Mouse (Mus musculus) urinary bladder, postnatal 4 days (tissue): ENCODE measurements around the gene Dlat.

Source experiments
- DNase-seq, 2 experiments: peaks; one replicate each; pipeline ENCODE4 v3.0.0; 2021 to 2022; ENCODE audit warnings: low spot score in 2 of 2

Dlat gene

DNA sequence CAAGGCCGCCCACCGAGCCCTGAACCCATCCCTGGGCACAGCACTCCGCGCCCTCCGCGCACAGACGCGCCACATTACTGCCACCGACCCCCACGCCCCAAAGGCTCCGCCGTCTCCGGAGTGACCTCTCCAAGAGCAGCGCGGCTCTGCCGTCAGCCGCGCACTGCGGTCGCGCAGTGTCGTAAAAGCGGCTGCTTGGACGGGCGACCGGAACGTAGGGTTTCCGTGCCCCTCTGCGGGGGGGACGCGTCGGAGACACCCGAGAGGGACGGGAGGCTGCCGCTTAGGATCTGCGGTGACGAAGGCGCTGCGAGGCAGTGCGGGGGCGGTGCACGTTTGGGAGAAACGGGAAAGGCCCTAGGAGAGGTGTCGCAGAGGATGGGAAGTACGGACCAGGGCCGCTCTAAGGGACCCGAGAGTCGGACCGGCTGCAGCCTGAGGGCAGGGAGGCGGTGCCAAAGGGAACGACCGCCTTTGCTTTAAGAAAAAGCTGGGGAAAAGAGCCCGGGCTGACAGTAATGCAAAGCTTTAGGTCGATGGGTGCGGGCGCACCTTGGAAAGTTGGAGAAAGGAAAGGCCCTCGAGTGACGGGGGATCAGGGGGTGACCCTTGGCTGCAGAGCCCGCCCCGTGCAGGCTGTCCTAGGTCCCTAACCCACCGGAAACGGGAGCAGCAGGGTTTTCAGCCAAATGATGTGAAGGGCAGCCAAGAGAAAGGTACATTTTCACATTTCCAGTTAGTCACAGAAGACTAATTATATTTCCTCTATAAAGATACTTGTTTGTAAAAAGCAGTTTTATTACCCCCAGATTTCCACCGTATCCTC, at the start of gene Dlat:
Gene Dlat, minus strand, starts transcription at position 389 of the 826 bp plus-strand sequence.
- DNase-seq, result peak; percentile 81 to 82

DNA sequence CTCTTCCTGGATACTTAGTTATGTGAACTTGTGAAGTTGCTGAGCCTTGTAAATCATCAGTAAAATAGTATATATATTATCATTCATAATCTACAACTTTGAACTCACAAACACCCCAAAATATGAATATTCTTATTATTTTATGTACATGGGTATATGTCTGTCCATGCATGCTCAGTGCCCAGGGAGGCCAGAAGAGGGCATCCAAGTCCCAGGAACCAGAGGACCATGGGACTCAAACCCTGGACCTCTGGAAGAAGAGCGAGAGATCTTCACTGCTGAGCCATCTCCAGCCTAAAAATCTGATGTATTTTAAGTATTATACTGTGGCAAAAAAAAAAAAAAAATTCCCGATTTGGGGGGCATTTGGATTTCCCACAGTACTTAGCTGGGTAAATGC, 49.5 kb upstream of the Dlat start:
- no peak for DNase-seq

DNA sequence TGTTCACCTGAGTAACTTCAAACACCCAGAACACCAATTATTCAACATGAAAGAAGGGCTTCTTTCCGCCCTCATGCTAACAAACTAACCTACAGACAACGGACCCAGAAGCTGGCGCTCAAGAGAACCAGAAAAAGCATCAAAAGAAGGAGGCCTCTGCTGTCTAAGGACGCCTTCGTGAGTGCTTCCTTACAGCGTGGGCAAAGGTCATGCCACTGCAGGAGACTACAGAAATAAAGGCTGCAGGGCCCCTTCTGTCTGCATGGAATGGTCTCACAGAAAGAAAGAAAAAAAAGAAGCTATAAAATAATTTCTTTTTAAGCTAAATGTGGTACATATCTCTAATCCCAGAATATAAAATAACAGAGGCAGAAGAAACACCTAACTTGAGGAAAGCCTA, 45.3 kb upstream of the Dlat start:
- DNase-seq, result no peak

DNA sequence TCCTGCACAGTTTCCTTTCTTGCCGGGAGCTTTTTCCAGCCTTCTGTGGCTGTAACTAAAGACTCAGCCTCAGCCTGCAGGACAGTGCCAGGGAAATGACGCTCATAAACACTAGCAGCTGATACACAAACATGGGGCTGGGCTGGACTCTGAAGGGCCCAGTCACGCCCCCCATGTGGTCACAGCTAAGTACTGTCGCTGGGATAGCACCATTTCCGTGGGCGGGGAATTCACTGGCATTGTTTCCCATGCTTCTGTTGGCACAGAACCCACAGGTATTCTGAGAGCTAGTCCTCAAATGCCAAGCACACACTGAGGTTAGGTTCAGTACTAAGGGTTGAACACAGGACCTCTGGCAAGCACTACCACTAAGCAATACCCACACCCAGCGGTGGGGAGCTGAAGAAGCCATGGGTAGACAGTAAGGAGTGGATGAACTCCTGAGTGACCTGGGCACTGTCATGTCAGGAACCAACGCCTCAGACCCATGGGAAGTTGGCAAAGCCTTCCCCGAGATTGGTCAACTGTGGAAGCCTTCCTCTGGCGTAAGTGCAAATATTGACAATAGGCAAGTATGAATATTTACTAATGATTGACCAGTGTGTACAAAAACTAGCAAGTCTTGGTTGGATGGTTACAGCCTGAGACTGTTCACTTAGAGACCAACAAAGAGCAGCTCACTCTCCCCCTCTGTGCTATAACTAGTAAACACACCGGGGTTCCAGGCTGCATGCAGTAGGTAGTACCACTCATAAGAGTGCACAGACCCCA, 41.5 kb upstream of the Dlat start:
- no peak for DNase-seq

GRCm38 (mm10) chr9:50698418-50699409, 39.1 kb upstream of the Dlat start:
- DNase-seq, result no peak

GRCm38 (mm10) chr9:50697706-50698041, 38.1 kb upstream of the Dlat start:
- DNase-seq, result peak; percentile 68 to 74

- no peak for DNase-seq
Observed at GRCm38 (mm10) chr9:50696851-50697705, 37.5 kb upstream of the Dlat start.

- no peak for DNase-seq
Observed at GRCm38 (mm10) chr9:50695153-50695552, 35.6 kb upstream of the Dlat start.

DNA sequence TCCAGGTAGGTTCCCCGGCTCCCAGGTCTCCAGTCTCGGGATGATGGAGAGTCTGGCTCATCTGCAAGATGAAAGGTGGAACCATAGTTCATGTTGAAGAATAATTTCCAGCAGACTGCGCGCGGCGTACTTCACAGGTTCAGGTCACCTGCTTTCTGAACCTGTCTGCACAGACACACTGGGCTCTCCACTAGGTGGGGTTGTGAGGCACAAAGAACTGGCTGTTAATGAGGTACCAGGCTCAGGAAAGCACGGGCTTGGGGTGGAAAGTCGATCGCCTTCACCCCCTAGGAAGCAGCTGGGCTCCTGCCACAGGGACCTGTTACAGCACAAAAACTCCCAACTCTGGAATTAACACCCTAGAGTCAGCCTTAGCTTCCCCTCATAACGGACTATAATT, 34.1 kb upstream of the Dlat start:
- DNase-seq, result peak in 1 of 2 experiments; percentile 64

GRCm38 (mm10) chr9:50692626-50693580, 33.3 kb upstream of the Dlat start:
- DNase-seq, result no peak

DNA sequence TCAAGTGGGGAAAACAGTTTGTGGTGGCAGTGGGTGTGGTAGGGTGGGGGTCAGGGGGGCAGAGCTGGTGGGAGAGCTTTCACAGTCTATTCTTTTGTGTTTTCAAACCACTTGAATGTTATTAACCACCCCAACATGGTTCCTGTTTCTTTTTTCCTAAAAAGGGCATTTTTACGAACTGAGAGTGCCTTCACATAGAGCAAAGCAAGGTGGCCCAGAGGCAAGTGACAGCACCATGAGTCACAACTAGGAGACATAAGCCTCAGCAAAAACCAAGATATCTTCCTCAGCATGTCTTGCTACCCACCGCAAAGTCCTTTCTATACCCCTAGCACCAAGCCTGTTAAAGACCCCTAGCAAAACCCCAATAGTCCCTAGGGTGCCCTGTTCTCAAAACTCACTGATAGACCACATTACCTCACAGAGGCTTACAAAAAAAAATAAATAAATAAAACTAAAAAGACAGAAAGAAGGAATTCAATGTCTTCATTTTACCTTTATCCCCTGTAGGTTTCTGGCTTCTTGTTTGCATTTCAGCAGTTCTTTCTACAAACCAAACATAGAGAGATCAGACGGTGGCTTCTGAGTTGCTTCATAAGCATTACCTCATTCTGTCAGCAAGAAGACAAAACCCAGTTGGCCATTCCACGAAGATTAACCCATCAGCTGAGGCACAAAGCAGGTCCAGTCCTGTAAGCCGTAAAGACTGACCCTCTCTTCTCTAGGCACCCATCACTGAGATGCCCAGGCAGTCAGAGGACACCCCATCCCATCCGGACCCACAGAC, 27.5 kb upstream of the Dlat start:
- DNase-seq, result no peak

DNA sequence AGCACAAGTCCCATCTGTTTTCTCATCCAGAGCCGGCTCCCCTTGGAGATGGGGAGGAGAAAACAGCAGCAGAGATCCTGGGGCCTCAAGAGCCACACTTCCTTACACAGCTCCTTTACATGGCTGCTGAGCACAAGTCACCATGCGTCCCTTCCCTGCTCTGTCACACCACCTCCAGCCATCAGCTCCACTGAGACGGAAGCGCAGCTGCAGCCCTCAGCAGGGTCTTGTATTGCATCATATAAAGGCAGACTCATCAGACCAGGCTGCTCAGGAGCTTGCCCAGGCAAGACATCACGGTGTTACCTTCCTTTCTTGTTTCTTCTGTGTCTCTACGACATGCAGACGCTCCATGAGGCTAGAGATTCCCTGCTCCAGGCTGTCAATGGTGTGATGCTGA, 22.1 kb upstream of the Dlat start:
- DNase-seq, result no peak

DNA sequence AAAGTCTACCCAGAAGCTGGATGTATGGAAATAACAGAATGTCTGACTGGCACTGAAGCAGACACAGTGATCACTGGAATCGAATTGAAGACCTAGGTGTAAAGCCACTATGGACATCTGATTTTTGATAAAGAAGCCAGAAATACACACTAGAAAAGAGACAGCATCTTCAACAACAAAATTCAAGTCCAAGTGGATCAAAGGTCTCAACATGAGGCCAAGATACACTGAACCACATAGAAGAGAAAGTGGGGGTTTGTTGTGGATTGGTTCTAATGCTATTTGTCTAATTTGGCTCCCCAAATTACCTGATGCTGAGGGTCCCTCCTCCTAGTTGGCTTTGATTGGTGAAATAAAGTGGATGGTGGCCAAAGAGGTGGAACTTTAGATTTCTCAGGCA, 19.8 kb upstream of the Dlat start:
- DNase-seq, result no peak

- no peak for DNase-seq
Observed at GRCm38 (mm10) chr9:50674771-50675170, 15.2 kb upstream of the Dlat start.

DNA sequence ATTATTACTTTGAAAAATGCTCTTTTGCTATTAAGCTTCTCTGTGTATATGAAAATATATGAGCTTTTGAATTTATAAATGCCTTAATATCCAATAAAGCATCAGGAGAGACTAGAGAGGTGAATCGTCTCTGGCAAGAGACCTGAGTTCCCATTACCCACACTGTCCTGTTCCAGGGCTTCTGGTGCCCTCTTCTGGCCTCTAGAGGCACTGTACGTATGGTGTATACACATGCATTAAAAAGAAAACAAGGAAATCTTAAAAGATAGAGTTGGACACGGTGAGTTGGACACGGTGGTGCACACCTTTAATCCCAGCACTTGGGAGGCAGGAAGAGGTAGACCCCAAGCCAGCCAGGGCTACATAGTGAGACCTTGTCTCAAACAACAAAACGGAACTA, 11.1 kb upstream of the Dlat start:
- DNase-seq, result no peak

GRCm38 (mm10) chr9:50667579-50668498, 8.3 kb upstream of the Dlat start:
- DNase-seq, result no peak

DNA sequence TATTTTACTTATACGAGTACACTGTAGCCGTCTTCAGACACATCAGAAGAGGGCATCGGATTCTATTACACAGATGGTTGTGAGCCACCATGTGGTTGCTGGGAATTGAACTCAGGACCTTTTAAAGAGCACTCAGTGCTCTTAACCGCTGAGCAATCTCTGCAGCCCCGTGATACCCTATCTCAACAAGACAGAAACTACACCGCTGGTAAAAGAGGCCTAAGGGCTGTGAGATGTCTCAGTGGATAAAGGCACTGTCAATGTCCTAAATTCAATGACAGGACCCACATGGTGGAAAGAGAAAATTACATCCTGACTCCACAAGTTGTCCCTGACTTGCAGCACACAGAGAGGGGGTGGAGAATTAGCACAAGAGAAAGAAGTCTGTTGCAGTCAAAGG, 6.9 kb upstream of the Dlat start:
- DNase-seq, result no peak

DNA sequence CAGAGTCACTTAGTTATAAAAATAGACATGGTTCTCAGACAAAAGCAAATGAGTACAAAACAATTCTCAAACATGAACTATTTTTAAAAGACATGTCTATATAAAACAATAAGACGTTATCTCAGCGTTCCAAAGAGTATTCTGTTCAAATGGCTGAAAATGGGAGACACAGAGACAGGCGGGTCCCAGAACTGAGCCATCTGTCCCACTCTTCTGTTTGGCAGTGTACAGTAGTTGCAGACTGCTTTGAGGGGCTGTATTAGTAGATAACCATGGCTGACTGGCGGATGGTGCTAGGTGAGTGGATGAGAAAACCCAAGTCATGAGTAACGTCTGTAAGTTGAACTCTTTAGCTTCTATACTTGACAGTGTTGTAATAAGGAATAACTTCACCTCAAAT, 5.2 kb upstream of the Dlat start:
- DNase-seq, result no peak
